Mouse (Mus musculus) layer of hippocampus, postnatal 14 days (tissue): ENCODE measurements around the gene Chek2. TPM values are rescaled to one million over a fixed set of nuclear protein-coding genes. Genes with fewer than 3 reads are reported as not detected.

ENCODE experiments used
- DNase-seq, 2 experiments: peaks; one replicate each; pipeline ENCODE4 v3.0.0; 2021 to 2022; ENCODE audit warnings: low spot score in 2 of 2, mixed read lengths in 1 of 2
- total RNA-seq, 2 experiments: library from RNA; stranded (reverse); gene quantifications; 2 replicates each; pipeline ENCODE4 v1.2.3; 2021

The Chek2 gene
- total RNA-seq, 2 experiments from 2014 or later: 2.3 to 2.5 TPM

DNA sequence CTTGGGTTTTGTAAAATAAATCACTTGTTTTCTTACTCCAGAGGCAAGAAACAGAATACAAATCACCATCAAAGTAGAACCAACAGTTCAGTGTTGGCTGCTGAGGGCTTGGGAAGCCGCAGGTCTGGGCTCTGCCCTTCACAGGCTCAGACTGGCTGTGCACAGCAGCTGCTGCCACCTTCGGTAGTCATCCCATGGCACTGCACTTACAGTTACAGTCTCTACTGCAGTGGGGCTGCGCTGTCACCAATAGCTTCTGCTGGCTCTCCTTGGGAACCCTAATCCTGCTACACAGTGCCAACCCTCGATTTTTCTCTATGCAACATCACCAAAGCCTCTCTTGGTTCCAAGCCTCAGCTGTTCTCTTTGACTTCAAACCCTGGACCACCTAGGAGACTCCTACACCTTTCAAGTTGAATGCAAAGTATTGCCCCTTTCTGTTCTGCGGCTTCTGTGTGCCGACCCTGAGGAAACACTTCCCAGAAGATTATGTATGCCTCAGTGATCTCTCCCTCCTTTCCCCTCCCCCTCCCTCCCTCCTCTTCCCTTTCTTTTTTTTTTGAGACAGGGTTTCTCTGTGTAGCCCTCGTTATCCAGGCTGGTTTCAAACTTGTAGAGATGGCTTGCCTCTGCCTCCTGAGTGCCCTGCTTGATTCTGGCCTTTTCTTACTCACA is 57.5 kb downstream of the Chek2 start:
- DNase-seq: no peak

DNA sequence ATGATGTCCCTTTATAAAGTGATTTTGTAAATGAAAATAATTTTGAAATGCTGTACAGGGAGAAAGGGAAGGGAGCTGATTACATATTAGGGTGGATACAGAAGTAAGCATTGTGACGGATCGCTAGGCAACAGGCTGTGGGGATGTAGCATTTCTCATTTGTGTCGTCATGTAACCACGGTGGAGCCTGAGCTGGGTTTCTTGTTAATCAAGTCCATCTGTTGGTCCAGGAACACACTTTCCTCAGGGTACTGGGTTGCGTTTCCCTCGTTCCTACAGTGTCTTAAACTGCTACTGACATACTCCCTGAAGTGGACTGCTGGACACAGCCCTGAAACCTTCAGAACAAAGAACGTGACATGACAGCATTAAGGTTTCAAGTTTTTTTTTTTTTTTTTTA is 58.4 kb downstream of the Chek2 start:
- DNase-seq: no peak

GRCm38 (mm10) chr5:110898785-110899184 is 59.0 kb downstream of the Chek2 start:
- DNase-seq: no peak

- DNase-seq: no peak
Observed at GRCm38 (mm10) chr5:110900331-110900730, 60.6 kb downstream of the Chek2 start.

- no peak for DNase-seq
Observed at GRCm38 (mm10) chr5:110906708-110907107, 66.9 kb downstream of the Chek2 start.

DNA sequence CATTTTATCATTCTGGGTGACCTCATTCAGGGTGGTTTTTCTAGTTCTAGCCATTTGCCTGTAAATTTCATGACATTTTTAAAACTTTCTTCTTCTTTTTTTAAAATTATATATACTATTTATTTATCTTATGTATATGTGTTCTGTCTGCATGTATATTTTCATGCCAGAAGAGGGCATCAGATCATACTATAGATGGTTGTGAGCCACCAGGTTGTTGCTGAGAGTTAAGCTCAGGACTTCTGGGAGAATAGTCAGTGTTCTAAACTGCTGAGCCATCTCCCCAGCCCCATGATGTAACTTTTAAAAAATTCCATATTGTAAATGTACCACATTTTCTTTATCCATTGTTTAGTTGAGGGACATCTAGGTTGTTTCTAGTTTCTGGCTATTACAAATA is 69.1 kb downstream of the Chek2 start:
- no peak for DNase-seq

- no peak for DNase-seq
Observed at GRCm38 (mm10) chr5:110909955-110910589, 70.3 kb downstream of the Chek2 start.

- DNase-seq: no peak
Observed at GRCm38 (mm10) chr5:110914859-110915258, 75.1 kb downstream of the Chek2 start.

DNA sequence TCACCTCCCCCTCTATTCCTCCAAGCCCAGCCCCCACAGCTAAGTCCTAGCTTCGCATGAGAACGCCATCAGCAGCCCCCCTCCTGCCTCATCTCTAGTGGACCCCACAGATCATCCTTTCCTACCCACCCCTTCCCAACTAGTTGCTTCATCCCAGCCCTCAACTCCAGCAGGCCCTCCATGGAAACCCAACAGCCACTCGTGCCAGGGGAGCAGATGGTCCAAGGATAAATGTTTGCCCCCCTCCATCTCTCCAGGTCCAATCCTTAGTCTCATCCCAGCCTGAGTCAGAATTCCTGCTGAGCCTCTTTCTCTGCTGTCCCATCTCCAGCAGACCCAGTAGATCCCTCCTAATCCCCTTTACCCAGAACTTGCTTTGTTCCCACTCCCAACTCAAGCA is 76.5 kb downstream of the Chek2 start:
- no peak for DNase-seq

DNA sequence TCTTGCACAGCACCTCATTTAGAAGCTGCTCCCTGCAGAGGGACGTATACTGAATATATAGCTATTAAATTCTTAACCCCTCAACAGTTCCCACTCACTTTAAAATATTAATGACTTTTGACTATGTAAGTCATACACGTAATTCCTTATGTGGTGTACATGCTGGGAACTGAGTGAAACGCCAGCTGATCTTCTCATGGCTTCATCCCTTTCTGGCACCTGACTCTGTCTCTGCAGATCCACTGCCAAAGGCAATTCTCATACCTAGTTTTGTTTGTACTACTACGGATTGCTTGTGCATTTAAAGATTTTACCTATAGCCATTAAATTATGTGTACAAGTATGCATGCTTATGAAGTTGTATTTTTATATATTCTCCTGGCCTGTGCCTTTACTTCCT is 79.8 kb downstream of the Chek2 start:
- no peak for DNase-seq

DNA sequence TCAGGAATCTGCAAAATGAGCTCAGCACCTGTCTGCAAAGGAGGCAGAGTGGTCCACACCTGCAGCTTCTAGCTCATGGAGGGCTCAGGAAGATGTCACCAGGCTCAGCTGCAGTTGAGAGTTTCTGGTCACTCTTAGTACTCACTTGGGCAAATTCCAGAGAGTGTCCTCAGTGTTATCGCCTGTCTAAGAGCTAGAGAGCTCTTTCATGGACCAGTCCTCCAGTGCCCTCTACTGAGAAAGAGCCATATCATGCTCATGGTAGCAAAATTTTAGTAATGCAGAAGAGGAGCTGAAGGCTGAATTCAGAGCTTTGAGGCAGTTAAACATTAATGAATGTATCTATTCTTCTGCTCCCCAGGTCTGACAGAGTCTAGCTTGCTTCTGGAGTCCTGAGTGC is 83.6 kb downstream of the Chek2 start:
- peak in 1 of 2 experiments; percentile 50 for DNase-seq

Other genes with a start within 250 kb of the Chek2 start
- gene Noc4l, start 186.6 kb upstream of the Chek2 start, total RNA-seq: 10 to 100 TPM; 27.4 to 30.7 TPM
- 10 to 100 TPM; 21.7 to 24.2 TPM for gene Ddx51, start 186.5 kb upstream of the Chek2 start, total RNA-seq
- gene Ep400, start 69.3 kb upstream of the Chek2 start, total RNA-seq: 100 to 1,000 TPM in 1 of 2 experiments, 10 to 100 TPM in 1; 90.9 to 101 TPM
- gene Pus1, start 59.3 kb upstream of the Chek2 start, total RNA-seq: 10 to 100 TPM; 16.1 to 18.5 TPM
- gene Ulk1, start 29.9 kb upstream of the Chek2 start, total RNA-seq: 10 to 100 TPM; 66.6 to 67.6 TPM
- 10 to 100 TPM in 1 of 2 experiments, 1 to 10 TPM in 1; 8.9 to 10.4 TPM for gene Hscb, start 202 bp upstream of the Chek2 start, total RNA-seq
- 10 to 100 TPM; 19.6 to 23.4 TPM for gene Ttc28, start 39.8 kb downstream of the Chek2 start, total RNA-seq